Mouse (Mus musculus) MEL (cell line): ENCODE measurements at regions not wholly inside any gene's neighbourhood (a gene's known extent, or its start where the extent isn't known, plus 50 kb on each side); places are given as distances from the start of the nearest gene placed in this dataset.

Source experiments
- CTCF ChIP-seq, 3 experiments: IDR thresholded peaks in 2 of 3; conservative IDR thresholded peaks in 1 of 3; 2 replicates each; pipeline ENCODE4 v1.5.1; 2011 to 2012; ENCODE audit warnings: low read length in 3 of 3, low read depth in 2 of 3, mild to moderate bottlenecking in 2 of 3, improper control_type of control experiment in 1 of 3, inconsistent platforms in 1 of 3, mixed read lengths in 1 of 3, moderate library complexity in 1 of 3; ENCODE audit not compliant: control insufficient read depth in 1 of 3, insufficient read depth in 1 of 3, poor library complexity in 1 of 3, severe bottlenecking in 1 of 3
- KAT2A ChIP-seq: conservative IDR thresholded peaks from 2 replicates; pipeline ENCODE4 v1.6.1; 2012; ENCODE audit warnings: low read depth, low read length, improper control_type of control experiment, inconsistent platforms
- SIN3A ChIP-seq: IDR thresholded peaks from 2 replicates; pipeline ENCODE4 v1.6.1; 2012; ENCODE audit warnings: low read length, improper control_type of control experiment, inconsistent platforms
- TBP ChIP-seq: IDR thresholded peaks from 2 replicates; pipeline ENCODE4 v1.8.0; 2011; ENCODE audit warnings: low read depth, low read length, improper control_type of control experiment

DNA sequence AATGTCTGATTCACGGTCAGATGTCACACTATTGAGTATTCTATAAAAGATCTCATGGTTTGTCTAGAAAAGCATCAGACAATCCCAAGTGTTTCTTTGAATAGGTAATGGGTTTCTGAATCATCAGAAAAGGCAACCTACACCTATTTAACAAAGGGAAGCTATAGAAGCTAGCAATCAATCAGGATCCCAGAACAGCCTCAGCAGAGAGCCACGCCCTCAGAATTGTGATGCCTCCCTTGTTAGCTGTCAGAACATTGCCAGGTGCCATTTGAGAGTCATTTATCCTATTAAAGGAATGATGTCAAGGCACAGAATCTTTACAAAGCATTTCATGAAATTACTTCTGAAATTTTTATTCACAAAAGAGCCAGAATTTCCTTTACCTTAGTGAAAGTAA, 542.7 kb downstream of the Kctd12 start:
- TF ChIP-seq KAT2A: no peak
- TF ChIP-seq SIN3A: no peak
- no peak for TF ChIP-seq CTCF (IDR thresholded peaks at IDR 0.05 in 2 of 3, conservative IDR thresholded peaks at IDR 0.05 in 1 of 3; ENCODE audit: control insufficient read depth in 1 of 3, insufficient read depth in 1 of 3, low read depth in 2 of 3, low read length in 3 of 3, poor library complexity in 1 of 3, severe bottlenecking in 1 of 3)
- TF ChIP-seq TBP: no peak
